Mouse (Mus musculus) midbrain, embryonic 15.5 days (tissue): Measurements from ENCODE around the gene Podn. TPM values are rescaled to one million over a fixed set of nuclear protein-coding genes. Genes with fewer than 3 reads are reported as not detected.

Experiments
- ATAC-seq: fragments of 200-750 bp; cut with Nextera tagmentation; replicated peaks from 2 replicates; pipeline ENCODE4 v1.8.0; 2017; ENCODE audit warnings: moderate TSS enrichment
- H3K27ac ChIP-seq: fragments of 300-500 bp; sonication (generic); 2 replicates; pipeline ENCODE4 v1.5.1; 2015; ENCODE audit warnings: mild to moderate bottlenecking, inconsistent platforms
- H3K27me3 ChIP-seq: fragments of 300-500 bp; sonication (generic); replicated peaks from 2 replicates; pipeline ENCODE4 v1.6.1; 2015; ENCODE audit warnings: inconsistent platforms
- H3K36me3 ChIP-seq: fragments of 300-500 bp; sonication (generic); replicated peaks from 2 replicates; pipeline ENCODE4 v1.6.1; 2015; ENCODE audit warnings: inconsistent platforms
- H3K4me1 ChIP-seq: fragments of 300-500 bp; sonication (generic); 2 replicates; pipeline ENCODE4 v1.6.1; 2015; ENCODE audit warnings: inconsistent platforms
- H3K4me2 ChIP-seq: fragments of 300-500 bp; sonication (generic); 2 replicates; pipeline ENCODE4 v1.6.1; 2015; ENCODE audit warnings: inconsistent platforms, mild to moderate bottlenecking, moderate library complexity
- H3K4me3 ChIP-seq: fragments of 300-500 bp; sonication (generic); 2 replicates; pipeline ENCODE4 v1.5.1; 2015; ENCODE audit warnings: mild to moderate bottlenecking, inconsistent platforms
- H3K9ac ChIP-seq: fragments of 300-500 bp; sonication (generic); 2 replicates; pipeline ENCODE4 v1.6.1; 2015; ENCODE audit warnings: mild to moderate bottlenecking, inconsistent platforms
- H3K9me3 ChIP-seq: fragments of 300-500 bp; sonication (generic); 2 replicates; pipeline ENCODE4 v1.6.1; 2016; ENCODE audit warnings: inconsistent platforms
- WGBS: fragments of 180-500 bp; shearing (Covaris S2); methylation state at CpG from one replicate; pipeline ENCODE4 v1.1.7; 2015; ENCODE audit warnings: mixed read lengths; 5-methylcytosine and 5-hydroxymethylcytosine counted together
- polyA plus RNA-seq: library from polyadenylated mRNA; unstranded; fragments of >200 nt; fragmentation: Nextera tagmentation; extraction: Ambion mirVana; gene quantifications from 2 replicates; pipeline ENCODE4 v1.2.1, GENCODE M21; 2015

Gene Podn
- polyA plus RNA-seq, 1 experiment from 2014 or later, result 0.23 TPM

DNA sequence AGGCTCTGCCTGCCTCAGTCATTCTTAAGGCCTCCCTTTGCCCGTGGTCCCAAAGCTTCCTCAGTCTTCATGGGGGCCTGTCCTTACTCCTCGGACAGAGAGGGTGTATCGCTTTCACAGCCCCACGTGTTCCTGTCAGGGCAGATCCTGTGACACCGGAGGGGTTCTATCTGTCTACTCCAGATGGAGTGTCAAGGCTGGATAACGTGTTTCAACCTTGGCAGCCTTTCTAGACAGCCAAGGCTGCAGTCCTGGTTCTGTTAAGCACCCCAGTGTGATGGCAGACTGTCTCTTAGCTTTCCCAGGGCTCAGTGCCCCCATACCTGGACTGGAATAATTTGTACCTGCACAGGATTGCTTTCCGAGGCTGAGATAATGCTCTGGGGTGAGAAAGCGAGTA is 87.7 kb downstream of the Podn start:
- H3K36me3 ChIP-seq, result no peaks in the 10 kb centered on the region
- no peaks in the 10 kb centered on the region for H3K27me3 ChIP-seq
- H3K4me2 ChIP-seq, result no peak overlapping the region
- no peaks in the 10 kb centered on the region for H3K9me3 ChIP-seq
- H3K4me3 ChIP-seq, result no peak overlapping the region
- no peak for ATAC-seq
- WGBS, result 84% methylated on average over 8 of the region's 8 CpGs
- H3K4me1 ChIP-seq, result no peaks in the 10 kb centered on the region
- H3K9ac ChIP-seq, result no peak overlapping the region
- H3K27ac ChIP-seq, result no peak overlapping the region

DNA sequence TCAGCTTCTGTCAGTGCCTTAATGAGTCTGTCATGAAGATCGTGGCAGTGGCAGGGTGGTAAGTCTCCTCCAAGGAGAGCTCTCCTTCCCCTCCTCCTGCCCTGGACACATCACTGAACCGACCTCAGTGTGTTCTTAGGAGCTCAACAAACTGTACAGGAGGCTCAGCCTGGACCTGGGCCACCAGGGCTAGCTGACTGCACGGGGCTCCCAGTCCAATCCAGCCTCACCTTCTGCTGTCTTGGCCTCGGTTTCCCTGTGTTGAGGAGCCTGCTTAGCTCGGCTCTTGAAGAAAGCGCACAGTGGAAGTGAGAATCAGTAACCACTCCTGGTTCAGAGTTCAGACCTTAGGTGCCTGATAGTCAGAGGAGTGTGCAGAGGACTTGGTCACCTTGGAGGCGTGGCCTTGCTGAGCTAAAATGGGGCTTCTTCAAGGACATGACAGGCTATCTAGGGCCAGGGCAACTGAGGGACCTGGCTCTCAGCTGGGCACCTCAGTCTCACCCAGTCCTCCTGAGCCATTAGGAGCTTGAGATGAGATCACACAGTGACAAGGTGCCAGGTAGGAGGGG is 88.6 kb downstream of the Podn start:
- H3K27me3 ChIP-seq, result no peaks in the 10 kb centered on the region
- no peak overlapping the region for H3K4me2 ChIP-seq
- WGBS, result 79% methylated on average over 7 of the region's 7 CpGs
- H3K4me1 ChIP-seq, result no peaks in the 10 kb centered on the region
- H3K4me3 ChIP-seq, result no peak overlapping the region
- no peak for ATAC-seq
- no peak overlapping the region for H3K27ac ChIP-seq
- H3K36me3 ChIP-seq, result no peaks in the 10 kb centered on the region
- no peaks in the 10 kb centered on the region for H3K9me3 ChIP-seq
- no peak overlapping the region for H3K9ac ChIP-seq

- no peak overlapping the region for H3K4me2 ChIP-seq
- H3K36me3 ChIP-seq, result no peaks in the 10 kb centered on the region
- ATAC-seq, result no peak
- H3K9me3 ChIP-seq, result no peaks in the 10 kb centered on the region
- H3K4me3 ChIP-seq, result no peak overlapping the region
- no peaks in the 10 kb centered on the region for H3K27me3 ChIP-seq
- no peak overlapping the region for H3K27ac ChIP-seq
- H3K4me1 ChIP-seq, result no peaks in the 10 kb centered on the region
- no peak overlapping the region for H3K9ac ChIP-seq
- WGBS, result 57% methylated on average over 7 of the region's 7 CpGs
Observed at GRCm38 (mm10) chr4:108005328-108005727, 90.9 kb downstream of the Podn start.

DNA sequence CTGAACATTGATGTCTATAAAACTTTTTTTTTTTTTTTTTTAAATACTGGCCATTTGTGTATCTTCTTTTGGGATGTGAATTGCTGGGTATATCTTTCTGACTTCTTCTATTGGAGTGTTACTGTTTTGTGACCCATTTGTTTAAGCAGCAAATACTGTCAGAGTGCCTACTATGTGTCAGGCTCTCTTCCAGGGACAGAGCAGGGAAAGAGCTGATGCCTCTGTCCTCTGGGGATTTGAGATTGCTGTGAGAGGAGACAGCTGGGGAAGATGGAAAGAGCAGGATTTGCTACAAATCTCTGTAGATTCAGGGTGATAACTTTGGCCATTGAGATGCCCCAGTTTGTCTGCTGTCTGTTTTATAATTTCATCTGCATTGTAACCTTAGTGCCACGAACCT is 96.9 kb downstream of the Podn start:
- Histone ChIP-seq H3K4me2 (no peak overlapping the region), H3K9me3 (no peaks in the 10 kb centered on the region), H3K27ac (no peak overlapping the region), H3K27me3 (no peaks in the 10 kb centered on the region), H3K9ac (no peak overlapping the region), H3K4me1 (no peaks in the 10 kb centered on the region), H3K4me3 (no peak overlapping the region), H3K36me3 (no peaks in the 10 kb centered on the region)
- no peak for ATAC-seq
- 86% methylated on average over 1 of the region's 1 CpGs for WGBS

- no peak overlapping the region for H3K4me2 ChIP-seq
- no peak overlapping the region for H3K9ac ChIP-seq
- no peaks in the 10 kb centered on the region for H3K27me3 ChIP-seq
- H3K4me1 ChIP-seq, result no peaks in the 10 kb centered on the region
- ATAC-seq, result no peak
- no peak overlapping the region for H3K27ac ChIP-seq
- H3K36me3 ChIP-seq, result no peaks in the 10 kb centered on the region
- no peak overlapping the region for H3K4me3 ChIP-seq
- 36% methylated on average over 11 of the region's 11 CpGs for WGBS
- no peaks in the 10 kb centered on the region for H3K9me3 ChIP-seq
Observed at GRCm38 (mm10) chr4:107998641-107999332, 97.5 kb downstream of the Podn start.

GRCm38 (mm10) chr4:107996418-107996986 is 99.7 kb downstream of the Podn start:
- H3K36me3 ChIP-seq, result no peaks in the 10 kb centered on the region
- no peaks in the 10 kb centered on the region for H3K27me3 ChIP-seq
- 0 out of 2 replicates have a peak, but pooled peaks cover 7% of the 10 kb centered on the region for H3K4me1 ChIP-seq
- H3K9ac ChIP-seq, result no peak overlapping the region
- no peaks in the 10 kb centered on the region for H3K9me3 ChIP-seq
- H3K4me3 ChIP-seq, result no peak overlapping the region
- H3K27ac ChIP-seq, result no peak overlapping the region
- no peak for ATAC-seq
- WGBS, result 92% methylated on average over 9 of the region's 9 CpGs
- H3K4me2 ChIP-seq, result no peak overlapping the region

GRCm38 (mm10) chr4:107995727-107996126 is 100.5 kb downstream of the Podn start:
- WGBS, result 85% methylated on average over 6 of the region's 6 CpGs
- Histone ChIP-seq H3K36me3 (no peaks in the 10 kb centered on the region), H3K9me3 (no peaks in the 10 kb centered on the region)

DNA sequence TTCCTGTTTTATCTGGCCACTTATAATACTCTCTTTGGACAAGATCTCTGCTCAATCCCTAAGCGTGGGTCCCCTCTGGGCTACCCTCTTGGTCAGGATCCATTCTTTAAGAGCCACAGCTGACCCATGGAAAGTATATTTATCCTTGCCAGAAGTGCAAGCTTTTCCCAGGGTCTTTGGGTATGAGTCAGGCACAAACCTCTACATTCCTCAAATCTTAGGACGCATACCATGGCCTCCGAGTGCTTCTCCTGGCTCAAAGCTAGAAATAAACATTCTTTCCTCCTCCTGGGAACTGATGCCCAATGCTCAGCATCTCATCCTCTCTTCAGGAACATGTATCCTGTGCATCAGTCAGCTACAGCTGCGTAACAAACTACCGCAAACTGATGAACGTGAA is 101.2 kb downstream of the Podn start:
- Histone ChIP-seq H3K36me3 (no peaks in the 10 kb centered on the region), H3K27ac (no peak overlapping the region), H3K4me1 (0 out of 2 replicates have a peak, but pooled peaks cover 8% of the 10 kb centered on the region), H3K4me3 (no peak overlapping the region), H3K27me3 (no peaks in the 10 kb centered on the region), H3K9me3 (no peaks in the 10 kb centered on the region), H3K9ac (no peak overlapping the region), H3K4me2 (no peak overlapping the region)
- WGBS, result 95% methylated on average over 6 of the region's 6 CpGs
- ATAC-seq, result no peak

More at GRCm38 (mm10) chr4:107995727-107996126, 100.5 kb downstream of the Podn start:
- no peak overlapping the region for H3K27ac ChIP-seq
- no peak overlapping the region for H3K4me2 ChIP-seq
- H3K9ac ChIP-seq, result no peak overlapping the region
- H3K27me3 ChIP-seq, result no peaks in the 10 kb centered on the region
- ATAC-seq, result no peak
- no peak overlapping the region for H3K4me3 ChIP-seq
- 0 out of 2 replicates have a peak, but pooled peaks cover 8% of the 10 kb centered on the region for H3K4me1 ChIP-seq

- no peaks in the 10 kb centered on the region for H3K27me3 ChIP-seq
- 0 out of 2 replicates have a peak, but pooled peaks cover 8% of the 10 kb centered on the region for H3K4me1 ChIP-seq
- no peak overlapping the region for H3K4me2 ChIP-seq
- WGBS, result 11% methylated on average over 6 of the region's 6 CpGs
- H3K36me3 ChIP-seq, result no peaks in the 10 kb centered on the region
- no peak overlapping the region for H3K27ac ChIP-seq
- no peak overlapping the region for H3K4me3 ChIP-seq
- no peak overlapping the region for H3K9ac ChIP-seq
- no peak for ATAC-seq
- H3K9me3 ChIP-seq, result no peaks in the 10 kb centered on the region
Observed at GRCm38 (mm10) chr4:107991879-107992278, 104.4 kb downstream of the Podn start.

GRCm38 (mm10) chr4:107990818-107991217 is 105.4 kb downstream of the Podn start:
- Histone ChIP-seq H3K9me3 (no peaks in the 10 kb centered on the region), H3K27ac (no peak overlapping the region), H3K4me1 (0 out of 2 replicates have a peak, but pooled peaks cover 8% of the 10 kb centered on the region), H3K36me3 (no peaks in the 10 kb centered on the region), H3K4me2 (no peak overlapping the region), H3K4me3 (no peak overlapping the region), H3K27me3 (no peaks in the 10 kb centered on the region), H3K9ac (no peak overlapping the region)
- no peak for ATAC-seq
- 61% methylated on average over 5 of the region's 5 CpGs for WGBS

DNA sequence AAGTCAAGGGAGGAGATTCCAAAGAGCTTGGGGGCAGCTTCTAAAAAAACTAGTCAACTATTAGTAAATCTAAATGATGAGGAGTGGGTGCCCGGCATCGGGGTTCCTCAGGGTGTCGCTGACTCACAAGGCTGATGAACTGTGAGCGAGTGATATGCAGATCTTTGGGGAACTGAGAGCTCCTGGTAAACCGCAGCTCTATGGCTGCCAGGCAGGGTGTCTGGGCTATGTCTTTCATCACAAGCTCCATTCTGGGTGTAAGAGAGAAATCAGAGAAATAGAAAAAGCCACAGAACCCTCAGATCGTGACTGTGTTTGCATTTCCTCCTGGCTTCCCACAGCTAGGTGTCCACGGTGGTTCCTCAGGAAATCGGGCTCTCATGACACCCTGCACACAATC is 107.3 kb downstream of the Podn start:
- no peaks in the 10 kb centered on the region for H3K27me3 ChIP-seq
- ATAC-seq, result no peak
- H3K9ac ChIP-seq, result no peak overlapping the region
- no peak overlapping the region for H3K27ac ChIP-seq
- H3K4me1 ChIP-seq, result 0 out of 2 replicates have a peak, but pooled peaks cover 8% of the 10 kb centered on the region
- no peak overlapping the region for H3K4me2 ChIP-seq
- no peak overlapping the region for H3K4me3 ChIP-seq
- no peaks in the 10 kb centered on the region for H3K36me3 ChIP-seq
- WGBS, result 75% methylated on average over 8 of the region's 8 CpGs
- no peaks in the 10 kb centered on the region for H3K9me3 ChIP-seq

GRCm38 (mm10) chr4:107986386-107987168 is 109.7 kb downstream of the Podn start:
- H3K36me3 ChIP-seq, result no peaks in the 10 kb centered on the region
- H3K9me3 ChIP-seq, result no peaks in the 10 kb centered on the region
- 0 out of 2 replicates have a peak, but pooled peaks cover 1% of the 10 kb centered on the region for H3K4me1 ChIP-seq
- no peak overlapping the region for H3K27ac ChIP-seq
- no peak overlapping the region for H3K9ac ChIP-seq
- H3K4me3 ChIP-seq, result no peak overlapping the region
- H3K4me2 ChIP-seq, result no peak overlapping the region
- 91% methylated on average over 11 of the region's 11 CpGs for WGBS
- no peaks in the 10 kb centered on the region for H3K27me3 ChIP-seq
- ATAC-seq, result no peak
